Mouse (Mus musculus) megakaryocyte, embryonic 14.5 days (primary cell): ENCODE data around the gene Cyp2d11.

ENCODE experiments used
- FLI1 ChIP-seq: IDR thresholded peaks from 2 replicates; pipeline ENCODE4 v1.6.1; 2012; ENCODE audit warnings: low read length, inconsistent platforms, mixed read lengths
- GATA1 ChIP-seq: IDR thresholded peaks from 3 replicates; pipeline ENCODE4 v1.6.1; 2012; ENCODE audit warnings: mixed read lengths, low read length, inconsistent platforms, borderline replicate concordance

DNA sequence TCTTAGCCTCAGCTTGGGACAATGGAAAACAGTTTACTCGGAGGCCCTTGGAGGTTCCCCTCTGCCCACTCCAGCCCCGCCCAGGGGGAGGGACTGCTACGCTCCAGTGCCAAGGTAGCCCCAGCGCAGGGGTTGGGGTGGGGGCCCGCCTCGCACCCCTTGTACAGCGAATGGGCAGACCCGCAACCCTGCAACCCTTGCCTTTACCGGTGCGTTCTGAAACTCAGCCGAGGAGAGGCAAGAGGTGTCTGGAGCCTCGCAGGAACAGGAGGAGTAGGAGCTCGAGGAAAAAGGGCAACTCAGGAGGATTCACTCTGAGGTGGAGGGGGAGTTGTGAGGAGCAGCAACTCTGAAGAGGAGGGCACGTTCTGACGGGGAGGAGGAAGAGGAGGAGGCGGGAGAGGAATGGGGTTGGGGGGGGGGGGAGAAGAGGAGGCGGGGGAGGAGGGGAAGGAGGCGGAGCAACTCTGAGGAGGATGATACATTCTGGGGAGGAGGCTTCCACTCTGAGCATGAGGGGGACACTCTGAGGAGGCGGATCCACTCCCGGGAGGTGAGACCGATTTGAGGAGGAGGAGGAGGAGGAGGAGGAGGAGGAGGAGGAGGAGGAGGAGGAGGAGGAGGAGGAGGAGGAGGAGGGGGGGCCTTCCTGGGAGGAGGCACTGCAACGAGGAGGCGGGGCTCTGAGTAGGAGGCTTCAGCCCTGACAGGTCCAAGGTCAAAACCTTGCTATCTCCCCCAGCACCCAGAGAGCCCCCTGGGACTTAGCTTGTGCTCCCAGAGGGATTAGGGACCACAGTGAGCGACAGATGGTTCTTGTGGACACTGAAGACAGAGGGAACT, 13.7 kb downstream of the Cyp2d11 start, which contains the start of gene Cyp2d22:
- TF ChIP-seq GATA1, result no peak
- TF ChIP-seq FLI1, result no peak
